Comparison of ENCODE assay signal across 10 mouse cellular contexts in genomic region chr2:167367777-167368281, GRCm38 (mm10). TPM values are rescaled to one million over a fixed set of nuclear protein-coding genes. Genes with fewer than 3 reads are reported as not detected.
A peak's percentile ranks its signal among the peaks of the same experiment; 100 is the strongest.
DNase-seq lines count a peak whose midpoint lies in the region; ATAC-seq and TF ChIP-seq lines count a peak whose summit lies in the region.
"Had no signal": no experiment of that assay in that cellular context is flagged by ENCODE, and none has a peak within 500 bp of the region (broad histone marks: within the 10 kb centered on the region; RNA-seq: fewer than 3 reads in every experiment).

No protein-coding gene starts in this region.

- no peak for TF ChIP-seq CTCF in bone marrow macrophage, adult 2 months (IDR thresholded peaks at IDR 0.05; ENCODE audit: low read depth, low read length)

- H3K4me3 ChIP-seq in lung, embryonic 16.5 days (ENCODE audit: low read length): no peak overlapping the region
- peak overlapping the region; percentile 55 for H3K4me3 ChIP-seq in bone marrow macrophage, adult 2 months (ENCODE audit: insufficient read depth, low read length)
- H3K4me3 ChIP-seq in megakaryocyte, embryonic 14.5 days (replicated peaks): peak overlapping the region; percentile 62
- H3K4me3 ChIP-seq: embryonic facial prominence, embryonic 13.5 days had no signal

- peak; percentile 59; the same call in 1 of the 2 replicates for ATAC-seq in lung, embryonic 16.5 days (ENCODE audit: low read depth)

- no peak overlapping the region for H3K27ac ChIP-seq in lung, embryonic 16.5 days (ENCODE audit: low read length)
- peak overlapping the region; percentile 97 for H3K27ac ChIP-seq in bone marrow macrophage, adult 2 months (ENCODE audit: insufficient read depth, low read depth, low read length)
- H3K27ac ChIP-seq: embryonic facial prominence, embryonic 13.5 days had no signal

- peak overlapping the region; percentile 36 for H3K4me2 ChIP-seq in lung, embryonic 16.5 days (ENCODE audit: low read depth, low read length)
- H3K4me2 ChIP-seq: embryonic facial prominence, embryonic 13.5 days had no signal

- H3K9me3 ChIP-seq in lung, embryonic 16.5 days (ENCODE audit: control insufficient read depth, low read length): no peaks in the 10 kb centered on the region
- peaks cover 19% of the 10 kb centered on the region for H3K9me3 ChIP-seq in megakaryocyte, embryonic 14.5 days

- 36% methylated on average over 20 of the region's 20 CpGs for WGBS in lung, embryonic 16.5 days

- TF ChIP-seq POLR2A in bone marrow macrophage, adult 2 months (IDR thresholded peaks at IDR 0.05; ENCODE audit: borderline replicate concordance, low read depth, low read length): no peak

- no peak for DNase-seq in lung, postnatal 25 days (ENCODE audit: low spot score)
- peak; percentile 49 to 63 for DNase-seq in thymus, postnatal 36 days
- DNase-seq in cerebellum, adult 11-12 months: no peak
- DNase-seq in embryo, embryonic 10 days (ENCODE audit: low spot score): no peak
- no peak for DNase-seq in cerebellum, adult 9-10 months
- DNase-seq: right cerebral cortex, adult 18-20 months had no signal

- no peaks in the 10 kb centered on the region for H3K4me1 ChIP-seq in lung, embryonic 16.5 days (replicated peaks; ENCODE audit: control insufficient read depth, insufficient read depth, low read length)
- peaks cover 23% of the 10 kb centered on the region for H3K4me1 ChIP-seq in bone marrow macrophage, adult 2 months (ENCODE audit: control insufficient read depth, insufficient read depth, low read length)
- peaks cover 22% of the 10 kb centered on the region for H3K4me1 ChIP-seq in megakaryocyte, embryonic 14.5 days
- H3K4me1 ChIP-seq: embryonic facial prominence, embryonic 13.5 days had no signal

- no peaks in the 10 kb centered on the region for H3K27me3 ChIP-seq in lung, embryonic 16.5 days (ENCODE audit: control insufficient read depth, insufficient read depth, low read depth, low read length)
- H3K27me3 ChIP-seq in megakaryocyte, embryonic 14.5 days (replicated peaks): peaks cover 84% of the 10 kb centered on the region
- H3K27me3 ChIP-seq: embryonic facial prominence, embryonic 13.5 days had no signal

- no peak overlapping the region for H3K9ac ChIP-seq in lung, embryonic 16.5 days (ENCODE audit: low read length)
- H3K9ac ChIP-seq: embryonic facial prominence, embryonic 13.5 days had no signal

- H3K36me3 ChIP-seq in lung, embryonic 16.5 days (ENCODE audit: control insufficient read depth, insufficient read depth, low read length): no peaks in the 10 kb centered on the region
- peaks cover 3% of the 10 kb centered on the region for H3K36me3 ChIP-seq in megakaryocyte, embryonic 14.5 days (replicated peaks; ENCODE audit: low read length)
- H3K36me3 ChIP-seq: embryonic facial prominence, embryonic 13.5 days had no signal

RNA-seq across cellular contexts. Expression of gene B4galt5, which starts 18.8 kb away (rescaled TPM):
- polyA plus RNA-seq in lung, embryonic 16.5 days (2015; fragmentation: Nextera tagmentation; extraction: Ambion mirVana): 7.3 and 8.3 TPM in 2 replicates
- polyA plus RNA-seq in bone marrow macrophage, adult 2 months (2012; ENCODE audit: insufficient read depth, insufficient read length, missing spikeins): 57.1 and 69.9 TPM in 2 replicates
- 3.7 and 4.1 TPM in 2 replicates for polyA plus RNA-seq in megakaryocyte, embryonic 14.5 days (2012; ENCODE audit: insufficient read depth, low replicate concordance)

RNA-seq across cellular contexts. Expression of gene Slc9a8, which starts 53.7 kb away (rescaled TPM):
- 21.3 and 24.0 TPM in 2 replicates for polyA plus RNA-seq in lung, embryonic 16.5 days (2015; fragmentation: Nextera tagmentation; extraction: Ambion mirVana)
- polyA plus RNA-seq in bone marrow macrophage, adult 2 months (2012; ENCODE audit: insufficient read depth, insufficient read length, missing spikeins): 23.4 and 27.4 TPM in 2 replicates
- 3.4 and 4.4 TPM in 2 replicates for polyA plus RNA-seq in megakaryocyte, embryonic 14.5 days (2012; ENCODE audit: insufficient read depth, low replicate concordance)

Comparison
In these comparisons a context has a peak if more than half of its experiments do, and no peak if none do; other contexts are left out.
1. DNase-seq: peak in thymus, postnatal 36 days (2 of 2); none in lung, postnatal 25 days (single experiment), cerebellum, adult 11-12 months (single experiment), embryo, embryonic 10 days (single experiment) and cerebellum, adult 9-10 months (single experiment).